Mouse (Mus musculus): ENCODE data around the gene Ptk7. TPM values are rescaled to one million over a fixed set of nuclear protein-coding genes. Genes with fewer than 3 reads are reported as not detected.

Ptk7 gene
- total and polyA plus RNA-seq, 3 experiments = 0.11 to 4.8 (median 0.29) TPM

DNA sequence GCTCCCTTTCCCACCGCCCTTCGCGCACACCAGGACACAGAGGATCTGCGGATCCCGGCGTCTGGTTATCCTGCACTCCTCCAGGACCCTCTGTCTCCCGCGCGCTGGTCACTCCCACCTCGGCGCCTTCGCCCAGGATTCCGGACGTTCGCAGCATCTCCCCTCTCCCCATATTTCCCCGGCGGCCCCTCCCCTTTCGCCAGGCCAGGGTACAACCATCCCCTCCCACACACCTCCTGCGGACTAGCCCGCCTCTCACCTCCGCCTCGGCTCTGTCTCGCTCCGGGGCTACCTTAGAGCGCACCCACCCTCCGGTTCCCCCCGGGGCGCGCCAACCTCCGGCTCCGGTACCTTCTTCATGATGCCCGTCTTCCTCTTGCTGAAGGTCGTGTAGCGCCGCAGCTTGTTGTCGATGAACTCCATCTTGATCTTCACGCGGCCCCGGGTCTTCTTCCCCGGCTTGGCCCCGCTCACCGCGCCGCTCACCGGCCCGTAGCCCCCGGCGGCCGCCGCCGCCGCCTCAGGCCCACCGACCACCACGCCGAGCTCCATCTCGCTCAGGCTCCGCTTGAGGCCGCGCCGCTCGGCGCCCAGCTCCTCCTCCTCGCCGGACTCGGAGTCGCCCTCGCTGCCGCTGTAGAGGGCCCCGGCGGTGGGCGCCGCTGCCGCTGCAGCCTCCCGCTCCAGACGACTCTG is 74.2 kb downstream of the Ptk7 start:
- in situ Hi-C loops (cut with MboI; ENCODE audit: low pct_ligation_motif_present, low pct_unique_long_range_greater_than_20kb, low sequenced_read_pairs) = no loop called here
- Histone ChIP-seq H3K4me2 (ENCODE audit: insufficient read depth, low read depth, poor library complexity, severe bottlenecking) (peak overlapping the region; percentile 75), H3K9ac (ENCODE audit: insufficient read depth, low read depth) (peak overlapping the region; percentile 82), H3K36me3 (replicated peaks in 1 of 2; ENCODE audit: control insufficient read depth in 1 of 2, insufficient read depth in 1 of 2, low read length in 1 of 2) (peaks cover 16 to 34% of the 10 kb centered on the region in 2 experiments), H3K9me3 (replicated peaks; ENCODE audit: low read length) (no peaks in the 10 kb centered on the region), H3K79me2 (replicated peaks; ENCODE audit: control insufficient read depth, extremely low read depth, insufficient read depth, poor library complexity, severe bottlenecking) (peaks cover 20% of the 10 kb centered on the region), H3K4me3 (replicated peaks in 1 of 3; ENCODE audit: low read depth in 2 of 3, low read length in 2 of 3, poor library complexity in 1 of 3) (peak overlapping the region; percentile 70 to 92 (median 90)), H3K27ac (ENCODE audit: insufficient read depth, low read depth) (no peak overlapping the region), H3K4me1 (ENCODE audit: control insufficient read depth in 1 of 2, insufficient read depth in 2 of 2) (peaks cover 22 to 45% of the 10 kb centered on the region in 2 experiments), H3K27me3 (replicated peaks) (no peaks in the 10 kb centered on the region)
- TF ChIP-seq USF2 (conservative IDR thresholded peaks at IDR 0.05; ENCODE audit: low read depth, low read length) (no peak), UBTF (IDR thresholded peaks at IDR 0.05; ENCODE audit: low read depth, low read length) (0 out of 2 replicates have a peak, but pooled peaks have one; percentile 41)
- dilution Hi-C loops (cut with MboI; ENCODE audit: extremely low pct_ligation_motif_present, extremely low pct_unique_long_range_greater_than_20kb, low sequenced_read_pairs) = no loop called here
- DNase-seq (ENCODE audit: extremely low read depth) = no peak

DNA sequence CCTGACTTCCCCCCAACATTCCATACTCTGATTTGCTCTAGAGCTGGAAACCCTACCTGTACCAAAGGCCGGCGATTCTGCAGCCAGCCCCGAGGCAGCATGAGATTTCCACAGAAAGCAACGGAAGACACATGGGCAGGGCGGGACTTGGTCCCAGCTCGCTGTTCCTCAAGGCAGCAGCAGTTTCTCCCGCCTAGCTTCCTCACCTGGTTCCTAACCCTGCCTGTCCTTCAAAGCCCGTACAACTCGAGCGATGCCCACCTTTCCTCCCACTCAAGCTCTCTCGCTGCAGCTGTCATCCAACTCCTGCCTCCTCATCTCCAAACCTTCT is 74.7 kb downstream of the Ptk7 start:
- Histone ChIP-seq H3K27me3 (replicated peaks) (no peaks in the 10 kb centered on the region), H3K9ac (ENCODE audit: insufficient read depth, low read depth) (peak overlapping the region; percentile 82; the same call in 1 of the 2 replicates), H3K27ac (ENCODE audit: insufficient read depth, low read depth) (no peak overlapping the region), H3K79me2 (replicated peaks; ENCODE audit: control insufficient read depth, extremely low read depth, insufficient read depth, poor library complexity, severe bottlenecking) (peaks cover 20% of the 10 kb centered on the region), H3K4me1 (ENCODE audit: control insufficient read depth in 1 of 2, insufficient read depth in 2 of 2) (peaks cover 22 to 45% of the 10 kb centered on the region in 2 experiments), H3K9me3 (replicated peaks; ENCODE audit: low read length) (no peaks in the 10 kb centered on the region), H3K4me2 (ENCODE audit: insufficient read depth, low read depth, poor library complexity, severe bottlenecking) (peak overlapping the region; percentile 75), H3K36me3 (replicated peaks in 1 of 2; ENCODE audit: control insufficient read depth in 1 of 2, insufficient read depth in 1 of 2, low read length in 1 of 2) (peaks cover 21 to 39% of the 10 kb centered on the region in 2 experiments), H3K4me3 (replicated peaks in 1 of 3; ENCODE audit: low read depth in 2 of 3, low read length in 2 of 3, poor library complexity in 1 of 3) (peak overlapping the region; percentile 70 to 92 (median 90))
- dilution Hi-C loops (cut with MboI; ENCODE audit: extremely low pct_ligation_motif_present, extremely low pct_unique_long_range_greater_than_20kb, low sequenced_read_pairs) (no loop called here), in situ Hi-C loops (cut with MboI; ENCODE audit: low pct_ligation_motif_present, low pct_unique_long_range_greater_than_20kb, low sequenced_read_pairs) (no loop called here)
- DNase-seq (ENCODE audit: extremely low read depth) = no peak
- no peak for TF ChIP-seq UBTF (IDR thresholded peaks at IDR 0.05; ENCODE audit: low read depth, low read length)
- TF ChIP-seq MXI1 (IDR thresholded peaks at IDR 0.05; ENCODE audit: low read depth, low read length) = 0 out of 2 replicates have a peak, but pooled peaks have one; percentile 25

DNA sequence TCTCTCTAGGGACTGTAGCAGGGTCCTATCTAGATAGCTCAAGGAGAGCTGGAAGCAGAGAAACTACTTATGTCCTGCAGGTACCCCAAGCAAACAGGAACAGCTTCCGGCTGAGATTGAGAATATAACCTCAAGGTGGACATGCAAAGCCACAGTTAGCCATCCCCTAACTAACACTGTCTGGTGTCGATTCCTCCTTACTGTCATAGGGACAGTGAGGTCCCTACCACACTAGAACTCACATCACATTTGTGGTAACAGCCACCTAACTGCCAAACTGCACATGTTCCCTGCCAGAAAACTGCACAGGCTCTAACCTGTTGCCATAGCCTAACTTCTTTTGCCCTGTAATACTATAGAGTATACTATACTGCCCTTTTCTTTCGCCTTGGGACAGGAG is 75.4 kb downstream of the Ptk7 start:
- peaks cover 20% of the 10 kb centered on the region for H3K79me2 ChIP-seq (replicated peaks; ENCODE audit: control insufficient read depth, extremely low read depth, insufficient read depth, poor library complexity, severe bottlenecking)
- TF ChIP-seq HCFC1 (IDR thresholded peaks at IDR 0.05; ENCODE audit: low read depth, low read length) = no peak
- TF ChIP-seq ZMIZ1 (IDR thresholded peaks at IDR 0.05; ENCODE audit: low read depth, low read length) = no peak
- TF ChIP-seq ZC3H11A (IDR thresholded peaks at IDR 0.05; ENCODE audit: low read depth, low read length) = no peak
- no peak for TF ChIP-seq MXI1 (IDR thresholded peaks at IDR 0.05; ENCODE audit: low read depth, low read length)
- no peak for TF ChIP-seq UBTF (IDR thresholded peaks at IDR 0.05; ENCODE audit: low read depth, low read length)
- no peak for TF ChIP-seq CHD2 (IDR thresholded peaks at IDR 0.05; ENCODE audit: low read length)
- no peak for TF ChIP-seq TBP (conservative IDR thresholded peaks at IDR 0.05; ENCODE audit: low read depth, low read length)
- TF ChIP-seq MEF2A (IDR thresholded peaks at IDR 0.05; ENCODE audit: borderline replicate concordance, low read depth, low read length) = no peak
- no peak for TF ChIP-seq NELFE (IDR thresholded peaks at IDR 0.05; ENCODE audit: low read depth, low read length)
- no peaks in the 10 kb centered on the region for H3K9me3 ChIP-seq (replicated peaks; ENCODE audit: low read length)
- H3K36me3 ChIP-seq (replicated peaks in 1 of 2; ENCODE audit: control insufficient read depth in 1 of 2, insufficient read depth in 1 of 2, low read length in 1 of 2) = peaks cover 26 to 45% of the 10 kb centered on the region in 2 experiments
- no peak overlapping the region for H3K27ac ChIP-seq (ENCODE audit: insufficient read depth, low read depth)
- peak overlapping the region; percentile 82; the same call in 1 of the 2 replicates for H3K9ac ChIP-seq (ENCODE audit: insufficient read depth, low read depth)
- H3K4me1 ChIP-seq (ENCODE audit: control insufficient read depth in 1 of 2, insufficient read depth in 2 of 2) = peaks cover 22 to 45% of the 10 kb centered on the region in 2 experiments
- DNase-seq (ENCODE audit: extremely low read depth) = no peak
- H3K4me2 ChIP-seq (ENCODE audit: insufficient read depth, low read depth, poor library complexity, severe bottlenecking) = peak overlapping the region; percentile 75
- no peaks in the 10 kb centered on the region for H3K27me3 ChIP-seq (replicated peaks)
- in situ Hi-C loops (cut with MboI; ENCODE audit: low pct_ligation_motif_present, low pct_unique_long_range_greater_than_20kb, low sequenced_read_pairs) = no loop called here
- dilution Hi-C loops (cut with MboI; ENCODE audit: extremely low pct_ligation_motif_present, extremely low pct_unique_long_range_greater_than_20kb, low sequenced_read_pairs) = no loop called here
- H3K4me3 ChIP-seq (replicated peaks in 1 of 3; ENCODE audit: low read depth in 2 of 3, low read length in 2 of 3, poor library complexity in 1 of 3) = peak overlapping the region in 1 of 3 experiments; percentile 70
